Mouse (Mus musculus): ENCODE results near the gene Rsbn1. TPM values are rescaled to one million over a fixed set of nuclear protein-coding genes. Genes with fewer than 3 reads are reported as not detected.

The Rsbn1 gene
- polyA plus RNA-seq, 1 experiment from 2014 or later = 10.4 TPM

DNA sequence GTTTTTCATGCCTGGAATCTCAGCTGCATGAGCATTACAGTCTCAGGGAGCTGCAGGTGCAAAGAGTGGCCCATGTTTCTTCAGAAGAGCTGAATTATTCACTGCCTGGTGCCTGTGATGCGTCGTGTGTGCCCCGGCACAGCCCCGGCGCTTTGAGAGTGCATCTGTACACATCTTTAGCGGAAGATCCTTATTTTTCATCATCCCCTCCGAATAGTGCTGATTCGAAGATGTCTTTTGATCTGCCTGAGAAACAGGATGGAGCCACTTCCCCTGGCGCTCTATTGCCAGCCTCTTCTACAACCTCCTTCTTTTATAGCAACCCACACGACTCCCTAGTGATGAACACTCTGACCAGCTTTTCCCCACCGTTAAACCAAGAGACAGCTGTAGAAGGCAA is 28.0 kb upstream of the Rsbn1 start:
- H3K4me2 ChIP-seq (replicated peaks; ENCODE audit: low read depth, low read length) = no peak overlapping the region
- H3K27ac ChIP-seq (ENCODE audit: low read length) = no peak overlapping the region
- WGBS = 54% methylated on average over 11 of the region's 11 CpGs
- TF ChIP-seq CTCF (IDR thresholded peaks at IDR 0.05) (no peak), EP300 (IDR thresholded peaks at IDR 0.05) (no peak)
- no peak overlapping the region for H3K4me3 ChIP-seq (ENCODE audit: low read depth, low read length)
- H3K9me3 ChIP-seq (ENCODE audit: low read length) = no peaks in the 10 kb centered on the region
- no peaks in the 10 kb centered on the region for H3K27me3 ChIP-seq (replicated peaks; ENCODE audit: insufficient read depth, low read length)
- ATAC-seq (no peak), DNase-seq (ENCODE audit: low spot score) (no peak)
- H3K36me3 ChIP-seq (ENCODE audit: insufficient read depth, low read length) = no peaks in the 10 kb centered on the region
- no peaks in the 10 kb centered on the region for H3K4me1 ChIP-seq (ENCODE audit: insufficient read depth, low read depth, low read length)
- H3K9ac ChIP-seq (replicated peaks; ENCODE audit: low read depth) = no peak overlapping the region

DNA sequence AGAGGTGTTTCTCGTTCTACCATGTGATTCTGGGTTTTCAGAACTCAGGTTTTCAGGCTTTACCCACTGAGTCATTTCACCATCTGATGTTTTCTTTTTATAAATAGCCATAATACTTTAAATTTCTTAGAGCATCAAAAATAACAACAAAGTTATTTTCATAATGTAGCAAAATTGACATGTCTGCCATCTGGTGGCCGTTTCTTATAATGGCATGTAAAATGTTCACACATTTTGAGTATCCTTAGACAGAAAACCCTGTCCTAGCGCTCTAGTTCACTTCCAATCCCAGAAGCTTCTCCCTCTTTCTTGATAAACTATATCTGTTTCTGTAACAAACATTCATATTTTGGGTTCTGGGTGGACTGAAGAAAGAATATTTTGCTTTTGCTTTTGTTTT is 26.3 kb upstream of the Rsbn1 start:
- 24% methylated on average over 3 of the region's 3 CpGs for WGBS

DNA sequence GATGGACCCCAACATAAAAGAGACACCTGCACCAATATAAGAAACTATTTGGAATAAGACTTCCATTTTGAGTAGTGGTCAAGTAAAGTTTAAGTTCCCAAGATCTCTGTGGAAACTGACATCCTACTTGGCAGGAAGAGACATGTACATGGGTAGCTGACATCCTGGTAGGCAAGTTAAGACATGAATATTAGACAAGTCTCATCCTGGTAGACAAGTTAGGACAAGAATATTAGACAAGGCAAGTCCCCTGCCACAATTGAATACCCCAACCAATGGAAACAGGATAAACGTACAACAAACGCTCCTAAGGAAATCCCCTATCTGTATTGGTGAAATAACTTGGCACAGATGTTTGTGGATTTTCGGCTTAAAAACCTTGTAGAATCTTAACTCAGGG is 20.5 kb upstream of the Rsbn1 start:
- H3K9me3 ChIP-seq (ENCODE audit: low read length) = no peaks in the 10 kb centered on the region
- H3K27ac ChIP-seq (ENCODE audit: low read length) = no peak overlapping the region
- ATAC-seq (no peak), DNase-seq (ENCODE audit: low spot score) (no peak)
- TF ChIP-seq CTCF (IDR thresholded peaks at IDR 0.05) (no peak), EP300 (IDR thresholded peaks at IDR 0.05) (no peak)
- no peak overlapping the region for H3K4me2 ChIP-seq (replicated peaks; ENCODE audit: low read depth, low read length)
- no peaks in the 10 kb centered on the region for H3K4me1 ChIP-seq (ENCODE audit: insufficient read depth, low read depth, low read length)
- no peaks in the 10 kb centered on the region for H3K36me3 ChIP-seq (ENCODE audit: insufficient read depth, low read length)
- H3K4me3 ChIP-seq (ENCODE audit: low read depth, low read length) = no peak overlapping the region
- no peak overlapping the region for H3K9ac ChIP-seq (replicated peaks; ENCODE audit: low read depth)
- H3K27me3 ChIP-seq (replicated peaks; ENCODE audit: insufficient read depth, low read length) = no peaks in the 10 kb centered on the region
- WGBS = 86% methylated on average over 3 of the region's 3 CpGs

More for the DNA sequence above, 26.3 kb upstream of the Rsbn1 start:
- Histone ChIP-seq H3K27ac (ENCODE audit: low read length) (no peak overlapping the region), H3K4me1 (ENCODE audit: insufficient read depth, low read depth, low read length) (no peaks in the 10 kb centered on the region), H3K4me2 (replicated peaks; ENCODE audit: low read depth, low read length) (no peak overlapping the region), H3K9me3 (ENCODE audit: low read length) (no peaks in the 10 kb centered on the region), H3K4me3 (ENCODE audit: low read depth, low read length) (no peak overlapping the region), H3K27me3 (replicated peaks; ENCODE audit: insufficient read depth, low read length) (no peaks in the 10 kb centered on the region), H3K36me3 (ENCODE audit: insufficient read depth, low read length) (no peaks in the 10 kb centered on the region), H3K9ac (replicated peaks; ENCODE audit: low read depth) (no peak overlapping the region)
- DNase-seq (ENCODE audit: low spot score) = peak; percentile 82
- ATAC-seq = no peak
- TF ChIP-seq CTCF (IDR thresholded peaks at IDR 0.05) (peak; percentile 70), EP300 (IDR thresholded peaks at IDR 0.05) (no peak)

DNA sequence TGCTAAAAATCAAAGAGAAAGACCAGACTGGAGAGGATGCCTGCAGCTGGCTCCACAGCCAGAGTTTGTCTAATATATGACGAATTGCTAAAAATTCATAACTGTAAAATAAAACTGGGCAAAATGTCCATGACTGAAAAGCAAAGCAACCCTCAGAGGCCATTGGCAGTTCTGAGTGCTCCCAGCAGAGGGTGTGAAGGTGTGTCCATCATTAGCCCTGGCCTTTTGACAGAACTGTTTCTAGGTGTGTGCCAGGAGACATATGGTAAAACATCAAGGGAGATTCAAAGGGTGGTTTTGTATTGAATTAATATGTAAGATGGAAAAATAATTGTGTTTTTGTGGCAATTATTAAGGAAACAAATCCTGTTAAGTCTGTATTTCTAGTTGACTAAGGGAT is 9.2 kb upstream of the Rsbn1 start:
- H3K27me3 ChIP-seq (replicated peaks; ENCODE audit: insufficient read depth, low read length) = no peaks in the 10 kb centered on the region
- no peak overlapping the region for H3K27ac ChIP-seq (ENCODE audit: low read length)
- H3K36me3 ChIP-seq (ENCODE audit: insufficient read depth, low read length) = no peaks in the 10 kb centered on the region
- DNase-seq (ENCODE audit: low spot score) (peak; percentile 55), ATAC-seq (no peak)
- 89% methylated on average over 1 of the region's 1 CpGs for WGBS
- TF ChIP-seq CTCF (IDR thresholded peaks at IDR 0.05) = peak; percentile 72
- TF ChIP-seq EP300 (IDR thresholded peaks at IDR 0.05) = no peak
- H3K9me3 ChIP-seq (ENCODE audit: low read length) = no peaks in the 10 kb centered on the region
- H3K4me1 ChIP-seq (ENCODE audit: insufficient read depth, low read depth, low read length) = no peaks in the 10 kb centered on the region
- H3K4me3 ChIP-seq (ENCODE audit: low read depth, low read length) = no peak overlapping the region
- no peak overlapping the region for H3K4me2 ChIP-seq (replicated peaks; ENCODE audit: low read depth, low read length)
- H3K9ac ChIP-seq (replicated peaks; ENCODE audit: low read depth) = no peak overlapping the region

DNA sequence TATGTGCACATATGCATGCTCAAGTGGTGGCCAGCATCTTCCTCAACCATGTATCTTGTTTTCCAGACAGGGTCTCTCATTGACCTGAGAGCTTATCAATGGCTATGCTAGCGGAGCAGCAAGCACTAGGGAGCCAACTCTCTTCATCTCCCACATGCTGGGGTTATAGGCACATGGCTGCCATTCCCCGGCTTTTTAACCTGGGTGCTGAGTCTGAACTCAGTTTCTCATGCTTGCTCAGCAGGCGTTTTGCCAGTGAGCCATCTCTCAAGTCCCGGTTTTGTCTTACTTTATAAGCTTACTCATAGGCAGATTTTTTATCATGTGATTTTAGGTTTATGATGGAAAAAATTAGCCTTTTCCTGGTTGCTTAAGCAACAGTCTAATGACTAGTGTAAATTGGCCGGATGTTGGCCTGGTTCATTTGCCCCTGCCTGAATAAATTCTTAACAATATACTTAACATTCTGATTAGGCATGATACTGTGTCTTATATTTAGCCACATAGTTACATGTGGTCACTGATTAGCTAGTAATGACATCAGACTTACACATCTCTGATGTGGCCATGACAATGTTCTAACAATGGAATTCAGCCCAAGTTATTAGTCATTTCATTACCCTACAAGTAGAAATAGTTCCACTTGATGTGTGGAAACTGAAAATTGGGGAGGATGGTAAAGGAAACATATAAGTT is 6.4 kb upstream of the Rsbn1 start:
- no peak overlapping the region for H3K4me3 ChIP-seq (ENCODE audit: low read depth, low read length)
- H3K27me3 ChIP-seq (replicated peaks; ENCODE audit: insufficient read depth, low read length) = no peaks in the 10 kb centered on the region
- H3K27ac ChIP-seq (ENCODE audit: low read length) = no peak overlapping the region
- WGBS = 79% methylated on average over 5 of the region's 5 CpGs
- DNase-seq (ENCODE audit: low spot score) (no peak), ATAC-seq (no peak)
- H3K4me2 ChIP-seq (replicated peaks; ENCODE audit: low read depth, low read length) = no peak overlapping the region
- no peak overlapping the region for H3K9ac ChIP-seq (replicated peaks; ENCODE audit: low read depth)
- no peaks in the 10 kb centered on the region for H3K4me1 ChIP-seq (ENCODE audit: insufficient read depth, low read depth, low read length)
- TF ChIP-seq CTCF (IDR thresholded peaks at IDR 0.05) = no peak
- H3K36me3 ChIP-seq (ENCODE audit: insufficient read depth, low read length) = no peaks in the 10 kb centered on the region
- H3K9me3 ChIP-seq (ENCODE audit: low read length) = no peaks in the 10 kb centered on the region

DNA sequence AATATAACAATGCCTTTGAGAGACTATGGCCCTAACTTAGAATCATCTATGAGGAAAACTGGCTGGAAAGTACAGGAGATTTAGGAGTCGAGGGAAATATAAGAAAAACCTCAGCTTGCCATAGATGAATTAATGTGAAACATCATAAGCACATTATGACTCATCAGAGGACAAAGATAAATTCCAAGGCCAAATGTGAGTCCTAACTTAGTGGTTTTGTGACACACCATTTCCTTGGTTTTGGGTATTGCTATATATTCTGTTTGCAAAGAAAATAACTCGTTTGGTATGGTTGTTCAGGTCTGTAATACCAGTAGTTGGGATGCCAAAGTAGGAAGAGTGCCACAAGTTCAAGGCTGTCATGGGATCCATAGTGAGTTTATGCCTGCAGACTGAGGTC is 5.1 kb upstream of the Rsbn1 start:
- ATAC-seq (no peak), DNase-seq (ENCODE audit: low spot score) (no peak)
- H3K27ac ChIP-seq (ENCODE audit: low read length) = no peak overlapping the region
- no peak overlapping the region for H3K4me2 ChIP-seq (replicated peaks; ENCODE audit: low read depth, low read length)
- no peaks in the 10 kb centered on the region for H3K9me3 ChIP-seq (ENCODE audit: low read length)
- H3K4me3 ChIP-seq (ENCODE audit: low read depth, low read length) = no peak overlapping the region
- H3K4me1 ChIP-seq (ENCODE audit: insufficient read depth, low read depth, low read length) = no peaks in the 10 kb centered on the region
- no peaks in the 10 kb centered on the region for H3K36me3 ChIP-seq (ENCODE audit: insufficient read depth, low read length)
- 58% methylated on average over 2 of the region's 2 CpGs for WGBS
- no peak overlapping the region for H3K9ac ChIP-seq (replicated peaks; ENCODE audit: low read depth)
- no peak for TF ChIP-seq EP300 (IDR thresholded peaks at IDR 0.05)
- TF ChIP-seq CTCF (IDR thresholded peaks at IDR 0.05) = no peak
- H3K27me3 ChIP-seq (replicated peaks; ENCODE audit: insufficient read depth, low read length) = no peaks in the 10 kb centered on the region
